Mouse (Mus musculus): ENCODE measurements at regions not wholly inside any gene's neighbourhood (a gene's known extent, or its start where the extent isn't known, plus 50 kb on each side); places are given as distances from the start of the nearest gene placed in this dataset.

DNA sequence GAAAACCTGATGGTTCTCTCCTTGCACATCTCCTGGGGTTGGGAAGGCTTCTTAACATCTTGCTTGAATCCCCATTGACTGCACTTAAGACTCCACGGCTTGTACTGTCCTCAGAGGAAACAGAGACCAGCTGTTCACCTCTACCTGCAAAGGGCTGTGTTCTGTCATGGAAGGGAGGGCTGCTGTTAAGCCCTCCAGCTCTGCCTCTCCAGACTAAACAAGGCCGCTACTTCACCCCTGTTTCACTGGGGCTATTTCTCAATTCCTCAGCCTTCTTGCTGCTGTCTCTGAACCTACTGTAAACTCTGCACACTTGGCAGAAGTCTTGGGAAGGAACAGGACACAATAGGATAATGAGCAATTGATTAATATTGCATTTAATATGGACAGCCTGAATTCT lies 64.7 kb upstream of the BC052040 start:
- no peaks in the 10 kb centered on the region for H3K27me3 ChIP-seq (ENCODE audit: control insufficient read depth, insufficient read depth, low read length)
- H3K4me2 ChIP-seq (ENCODE audit: low read depth, low read length): no peak overlapping the region
- H3K9me3 ChIP-seq (replicated peaks; ENCODE audit: control insufficient read depth, low read length): no peaks in the 10 kb centered on the region
- H3K36me3 ChIP-seq (replicated peaks; ENCODE audit: control insufficient read depth, insufficient read depth, low read length): no peaks in the 10 kb centered on the region
- TF ChIP-seq EP300 (IDR thresholded peaks at IDR 0.05; ENCODE audit: low read depth): no peak
- no peak for TF ChIP-seq CTCF (IDR thresholded peaks at IDR 0.05; ENCODE audit: low read depth)
- no peak overlapping the region for H3K27ac ChIP-seq (ENCODE audit: low read depth)
- WGBS: 55% methylated on average over 2 of the region's 2 CpGs
- DNase-seq (ENCODE audit: low spot score) (no peak), ATAC-seq (ENCODE audit: insufficient read depth, low read depth) (no peak)
- H3K9ac ChIP-seq (replicated peaks; ENCODE audit: low read depth, low read length): no peak overlapping the region
- H3K4me1 ChIP-seq (ENCODE audit: control insufficient read depth, insufficient read depth): no peaks in the 10 kb centered on the region
- no peak overlapping the region for H3K4me3 ChIP-seq (ENCODE audit: low read depth, low read length)

DNA sequence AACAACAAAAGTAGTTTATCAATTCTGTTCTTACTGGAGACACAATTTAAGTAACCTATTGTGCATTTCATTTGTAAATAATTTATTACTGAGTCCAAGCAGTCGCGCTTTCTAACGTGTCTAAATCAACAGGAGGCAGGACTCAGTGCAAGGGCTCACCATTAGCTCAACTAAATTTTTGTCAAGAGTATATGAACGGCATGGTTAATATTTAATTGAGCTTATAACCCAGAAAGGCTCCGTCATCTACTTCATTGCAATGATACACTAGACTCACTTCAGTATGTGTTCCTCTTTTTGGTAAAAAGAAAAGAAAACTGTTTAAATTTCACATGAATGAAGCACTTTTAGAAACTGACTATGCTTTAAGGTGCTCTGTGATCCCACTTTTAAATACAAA lies 61.5 kb upstream of the BC052040 start:
- TF ChIP-seq CTCF (IDR thresholded peaks at IDR 0.05; ENCODE audit: low read depth): no peak
- no peaks in the 10 kb centered on the region for H3K36me3 ChIP-seq (replicated peaks; ENCODE audit: control insufficient read depth, insufficient read depth, low read length)
- WGBS: 90% methylated on average over 5 of the region's 5 CpGs
- no peak overlapping the region for H3K27ac ChIP-seq (ENCODE audit: low read depth)
- H3K4me3 ChIP-seq (ENCODE audit: low read depth, low read length): no peak overlapping the region
- H3K4me2 ChIP-seq (ENCODE audit: low read depth, low read length): no peak overlapping the region
- ATAC-seq (ENCODE audit: insufficient read depth, low read depth) (no peak), DNase-seq (ENCODE audit: low spot score) (no peak)
- no peak overlapping the region for H3K9ac ChIP-seq (replicated peaks; ENCODE audit: low read depth, low read length)
- H3K4me1 ChIP-seq (ENCODE audit: control insufficient read depth, insufficient read depth): no peaks in the 10 kb centered on the region
- no peaks in the 10 kb centered on the region for H3K27me3 ChIP-seq (ENCODE audit: control insufficient read depth, insufficient read depth, low read length)
- no peaks in the 10 kb centered on the region for H3K9me3 ChIP-seq (replicated peaks; ENCODE audit: control insufficient read depth, low read length)

DNA sequence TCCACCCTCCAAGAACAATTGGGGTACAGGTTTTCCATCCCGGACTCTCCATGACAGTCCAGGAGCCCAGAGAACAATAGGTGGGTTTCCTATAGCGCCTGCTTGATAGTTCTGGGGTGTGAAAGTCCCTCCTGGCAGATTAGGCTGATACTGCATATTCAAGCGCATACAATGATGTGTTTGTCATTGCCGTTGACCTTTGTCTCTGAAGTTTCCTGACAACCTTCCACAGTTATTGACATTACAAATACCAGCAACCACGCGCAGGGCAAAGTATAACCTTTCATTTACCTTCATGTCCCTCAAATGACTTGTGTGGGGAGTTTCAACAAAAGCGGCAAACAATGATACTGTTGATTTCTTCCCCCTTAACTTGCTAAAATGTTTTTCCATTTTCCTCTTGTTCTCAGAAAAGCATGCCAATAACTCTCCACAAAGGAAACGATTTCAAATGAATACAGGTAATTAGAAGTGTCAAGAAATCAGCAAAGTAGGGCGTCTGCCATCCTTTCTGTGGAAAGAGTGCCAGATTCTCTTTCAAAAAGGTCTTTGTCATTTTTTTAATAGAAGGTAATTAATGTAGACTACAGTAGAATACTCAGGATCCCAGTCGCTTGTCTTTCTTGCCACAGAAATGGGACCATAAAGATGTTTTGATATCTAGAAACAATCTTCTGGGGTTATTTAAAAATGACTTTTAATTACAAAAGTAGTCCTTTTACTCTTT lies 60.9 kb upstream of the BC052040 start:
- no peak for TF ChIP-seq CTCF (IDR thresholded peaks at IDR 0.05; ENCODE audit: low read depth)
- TF ChIP-seq EP300 (IDR thresholded peaks at IDR 0.05; ENCODE audit: low read depth): no peak
- ATAC-seq (ENCODE audit: insufficient read depth, low read depth) (no peak), DNase-seq (ENCODE audit: low spot score) (no peak)
- Histone ChIP-seq H3K4me1 (ENCODE audit: control insufficient read depth, insufficient read depth) (no peaks in the 10 kb centered on the region), H3K4me3 (ENCODE audit: low read depth, low read length) (no peak overlapping the region), H3K9me3 (replicated peaks; ENCODE audit: control insufficient read depth, low read length) (no peaks in the 10 kb centered on the region), H3K36me3 (replicated peaks; ENCODE audit: control insufficient read depth, insufficient read depth, low read length) (no peaks in the 10 kb centered on the region), H3K9ac (replicated peaks; ENCODE audit: low read depth, low read length) (no peak overlapping the region), H3K27ac (ENCODE audit: low read depth) (no peak overlapping the region), H3K27me3 (ENCODE audit: control insufficient read depth, insufficient read depth, low read length) (no peaks in the 10 kb centered on the region), H3K4me2 (ENCODE audit: low read depth, low read length) (no peak overlapping the region)
- WGBS: 59% methylated on average over 10 of the region's 10 CpGs

DNA sequence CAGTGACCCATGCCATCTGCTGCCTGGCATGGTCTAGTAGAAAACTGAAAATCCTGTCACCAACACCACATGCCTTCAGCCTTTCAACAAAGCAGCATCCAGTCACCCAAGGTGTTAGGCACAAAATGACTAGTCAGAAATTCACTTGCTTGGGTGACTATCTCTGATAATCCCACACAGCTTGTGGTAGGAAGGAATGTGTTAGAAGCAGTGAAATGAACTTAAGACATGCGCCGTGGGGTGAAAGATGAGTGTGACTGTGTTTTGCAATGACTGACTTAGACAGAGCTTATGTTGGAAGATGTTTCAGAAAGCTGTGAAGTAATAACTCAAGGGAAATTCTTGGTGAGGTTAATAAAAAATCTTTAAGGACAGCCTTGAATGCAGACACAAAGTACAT lies 51.6 kb upstream of the BC052040 start:
- Histone ChIP-seq H3K4me3 (ENCODE audit: low read depth, low read length) (no peak overlapping the region), H3K27ac (ENCODE audit: low read depth) (no peak overlapping the region), H3K4me2 (ENCODE audit: low read depth, low read length) (no peak overlapping the region), H3K36me3 (replicated peaks; ENCODE audit: control insufficient read depth, insufficient read depth, low read length) (no peaks in the 10 kb centered on the region), H3K9me3 (replicated peaks; ENCODE audit: control insufficient read depth, low read length) (no peaks in the 10 kb centered on the region), H3K4me1 (ENCODE audit: control insufficient read depth, insufficient read depth) (no peaks in the 10 kb centered on the region), H3K9ac (replicated peaks; ENCODE audit: low read depth, low read length) (no peak overlapping the region), H3K27me3 (ENCODE audit: control insufficient read depth, insufficient read depth, low read length) (no peaks in the 10 kb centered on the region)
- WGBS: 82% methylated on average over 2 of the region's 2 CpGs
- DNase-seq (ENCODE audit: low spot score) (no peak), ATAC-seq (ENCODE audit: insufficient read depth, low read depth) (no peak)
- TF ChIP-seq CTCF (IDR thresholded peaks at IDR 0.05; ENCODE audit: low read depth) (no peak), EP300 (IDR thresholded peaks at IDR 0.05; ENCODE audit: low read depth) (no peak)

Data from heart, postnatal 0 days (tissue).